Mouse (Mus musculus) right cerebral cortex, postnatal 14 days (tissue): ENCODE data around the gene Naf1.

ENCODE experiments used
- DNase-seq: peaks from one replicate; pipeline ENCODE4 v3.0.0; 2022

Naf1 gene

DNA sequence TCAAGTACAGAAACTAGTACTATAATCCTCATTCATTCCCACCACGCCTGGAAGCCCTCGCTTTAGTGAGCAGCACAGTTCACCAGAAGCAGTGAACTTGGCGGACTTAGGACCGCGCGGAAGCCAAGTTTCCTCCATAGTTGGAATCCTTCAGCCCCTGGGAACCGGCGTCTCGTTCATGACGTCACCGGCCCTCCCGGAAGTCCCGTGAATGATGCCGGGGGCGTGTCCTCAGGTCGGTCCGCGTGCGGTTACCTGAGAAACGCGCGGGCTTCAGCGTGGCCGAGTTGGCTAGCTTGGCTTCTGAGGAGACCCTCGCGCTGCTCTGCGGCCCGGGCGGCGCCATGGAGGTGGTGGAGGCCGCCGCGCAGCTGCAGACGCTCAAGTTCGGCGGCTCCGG lies at the start of gene Naf1:
Naf1 (plus strand) TSS at position 195 of the 400 bp plus-strand sequence.
- peak; percentile 95 for DNase-seq

DNA sequence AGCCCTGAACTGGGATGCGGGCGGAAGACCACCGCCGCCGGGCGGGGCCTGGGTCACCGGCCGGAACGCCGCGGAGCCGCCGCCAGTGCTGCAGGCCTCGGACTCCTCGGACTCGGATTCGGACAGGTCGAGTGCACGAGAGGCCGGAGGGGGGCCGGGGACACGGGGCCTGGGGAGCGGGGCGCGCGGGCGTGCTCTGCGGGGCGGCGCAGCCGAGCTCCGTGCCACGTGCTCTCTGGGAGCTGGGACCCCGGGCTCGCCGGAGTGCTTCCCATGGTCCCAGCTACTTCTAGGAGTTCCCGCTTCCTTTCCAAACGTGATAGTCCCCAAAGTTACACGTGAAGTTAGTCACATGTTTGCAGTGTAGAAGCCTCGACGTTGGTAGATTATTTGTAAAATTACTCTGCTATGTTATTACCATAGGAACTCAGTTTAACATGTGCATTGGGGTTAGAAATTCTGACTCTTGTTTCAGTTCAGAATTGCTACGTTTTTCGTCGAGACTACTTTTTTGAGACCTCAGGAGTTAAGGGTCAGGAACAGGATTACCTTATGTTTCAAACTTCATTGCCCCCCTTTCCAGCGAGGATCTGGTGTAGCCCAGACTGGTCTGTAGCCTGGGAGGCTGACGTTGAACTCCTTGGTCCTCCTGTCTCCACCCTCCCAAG lies 1.0 kb downstream of the Naf1 start:
- DNase-seq: peak; percentile 28

DNA sequence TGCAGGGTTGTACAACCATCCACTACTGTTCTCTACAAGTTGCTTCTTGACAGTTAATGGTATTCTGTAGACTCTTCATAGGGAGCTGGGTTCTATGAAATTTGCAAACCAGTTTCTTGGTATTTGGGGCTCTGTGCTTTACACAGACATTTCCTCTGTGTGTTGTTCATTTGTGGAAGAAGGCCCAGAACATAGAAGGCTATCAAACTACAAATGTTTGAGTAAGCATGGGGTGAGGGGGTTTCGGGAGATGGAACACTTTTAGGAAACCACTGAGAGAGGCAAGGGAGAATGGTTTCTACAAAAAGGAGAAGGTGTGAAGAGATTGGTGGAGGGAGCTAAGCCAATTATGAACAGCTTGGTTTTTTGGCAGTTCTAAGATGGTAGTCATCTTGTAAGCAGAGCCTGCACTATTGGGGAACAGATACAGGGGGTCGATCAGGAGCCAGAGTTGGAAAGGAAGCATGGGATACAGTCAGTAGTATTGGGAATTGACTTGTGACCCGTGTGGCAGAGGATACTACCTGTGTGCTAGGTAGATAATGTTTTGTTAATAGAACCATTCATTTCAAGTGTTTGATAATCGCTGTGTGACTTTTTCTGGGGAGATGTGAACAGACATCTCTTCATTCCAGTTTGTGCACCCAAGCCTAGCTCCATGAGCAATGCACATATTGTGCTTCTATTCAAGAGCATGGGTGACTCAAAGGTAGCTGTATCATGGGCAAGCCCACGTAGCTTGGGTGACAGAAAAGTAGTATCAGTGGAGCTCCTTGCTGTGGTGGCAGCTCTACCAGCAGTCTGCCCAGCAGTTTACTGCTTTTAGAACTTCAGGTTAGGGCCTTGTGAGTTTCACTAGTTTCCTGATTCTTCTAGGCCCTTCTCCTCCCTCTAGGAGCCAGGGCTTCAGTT lies 1.8 kb downstream of the Naf1 start:
- no peak for DNase-seq

DNA sequence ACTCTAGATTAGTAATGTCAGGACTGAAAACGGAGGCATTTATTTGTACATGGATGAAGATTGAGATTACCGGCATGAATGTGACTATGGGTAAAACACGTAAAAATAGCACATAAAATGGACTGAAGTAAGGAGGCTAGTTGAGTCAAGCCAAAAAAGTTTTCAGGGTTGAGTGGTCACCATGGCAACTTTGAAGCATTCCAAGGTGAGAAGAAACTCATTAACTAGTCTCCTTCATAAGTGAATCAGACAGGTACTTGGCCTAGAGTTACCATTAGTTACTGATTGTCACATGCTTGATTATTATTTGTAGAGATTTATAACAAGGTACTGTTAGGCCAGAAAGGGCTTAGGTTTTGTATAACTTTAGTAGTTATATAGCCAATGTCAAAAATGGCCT lies 3.7 kb downstream of the Naf1 start:
- no peak for DNase-seq

DNA sequence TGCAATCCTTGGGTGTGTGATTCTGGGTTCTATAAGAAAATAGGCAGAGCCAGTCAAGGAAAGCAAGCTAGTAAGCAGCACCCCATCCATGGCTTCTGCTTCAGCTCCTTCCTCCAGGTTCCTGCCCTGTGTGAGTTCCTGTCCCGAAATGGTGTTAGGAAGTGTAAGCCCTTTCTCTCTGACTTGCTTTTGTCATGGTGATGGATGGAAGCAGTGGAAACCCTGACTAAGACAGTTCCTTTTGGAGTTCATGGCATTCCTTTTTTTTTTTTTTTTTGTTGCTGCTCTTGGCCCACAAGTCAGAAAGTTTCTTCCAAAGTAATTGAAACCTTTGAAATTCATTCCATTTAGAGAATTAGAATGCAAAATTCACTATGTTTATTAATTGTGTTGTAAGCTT lies 5.1 kb downstream of the Naf1 start:
- no peak for DNase-seq

DNA sequence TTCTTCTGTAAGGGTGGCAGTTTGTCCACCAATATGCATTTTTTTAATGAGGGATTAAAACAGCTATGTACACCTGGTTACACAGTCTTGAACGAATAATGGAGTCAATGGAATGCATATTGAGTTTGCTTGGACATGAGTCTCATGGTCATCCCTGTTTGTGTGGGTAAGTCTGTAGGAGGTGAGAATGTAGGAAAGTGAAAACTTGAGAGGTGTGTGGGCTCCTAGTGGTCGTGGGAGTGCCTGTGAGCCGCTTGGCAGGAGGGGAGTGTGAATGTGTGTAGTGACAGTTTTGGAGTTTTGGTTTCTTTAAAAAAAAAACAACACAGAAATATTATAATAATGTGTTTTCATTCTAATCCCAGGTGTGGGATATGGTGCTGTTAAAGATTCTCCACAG lies 7.7 kb downstream of the Naf1 start:
- DNase-seq: no peak

GRCm38 (mm10) chr8:66869211-66869932 lies 9.4 kb downstream of the Naf1 start:
- DNase-seq: no peak

DNA sequence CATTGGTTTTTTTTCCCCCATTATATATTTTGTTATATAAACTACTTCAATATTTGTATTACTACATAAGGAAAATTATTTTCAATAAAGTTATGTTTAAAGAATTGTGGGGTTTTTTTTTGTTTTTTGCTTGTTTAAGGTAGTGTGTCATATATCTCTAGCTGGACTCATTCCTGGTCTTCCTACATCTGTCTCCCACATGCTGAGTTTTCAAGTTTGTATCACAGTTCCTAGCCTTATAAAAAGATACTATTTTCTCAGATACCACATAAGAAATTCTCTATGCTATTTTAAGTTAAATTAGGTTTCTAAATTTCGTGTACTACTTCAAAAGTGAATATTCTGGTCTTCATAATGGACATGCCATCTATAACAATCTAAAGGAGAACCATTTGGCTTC lies 23.8 kb downstream of the Naf1 start:
- DNase-seq: no peak

- no peak for DNase-seq
Observed at GRCm38 (mm10) chr8:66891879-66892278, 31.9 kb downstream of the Naf1 start.

GRCm38 (mm10) chr8:66905000-66905399 lies 45.0 kb downstream of the Naf1 start:
- no peak for DNase-seq

- no peak for DNase-seq
Observed at GRCm38 (mm10) chr8:66905557-66905956, 45.5 kb downstream of the Naf1 start.

- no peak for DNase-seq
Observed at GRCm38 (mm10) chr8:66906116-66906515, 46.1 kb downstream of the Naf1 start.

DNA sequence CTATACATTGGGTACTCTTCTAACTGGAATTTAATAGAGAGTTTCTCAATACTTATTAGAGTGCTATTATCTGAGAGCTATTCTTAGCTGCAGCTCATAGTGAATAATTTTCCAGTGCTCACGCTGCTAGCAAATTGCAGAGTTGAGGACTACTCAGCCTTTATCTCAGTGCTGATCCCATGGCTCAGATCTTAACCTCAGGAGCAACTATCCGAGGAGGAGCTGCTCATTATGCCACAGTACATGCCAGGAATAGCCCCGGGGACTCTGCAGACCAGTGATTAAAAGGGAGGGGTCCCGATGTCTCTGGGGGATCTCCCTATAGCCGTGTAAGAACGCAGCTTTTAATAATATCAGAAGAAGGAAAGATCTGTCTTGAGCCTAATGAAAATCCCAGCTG lies 50.7 kb downstream of the Naf1 start:
- no peak for DNase-seq

DNA sequence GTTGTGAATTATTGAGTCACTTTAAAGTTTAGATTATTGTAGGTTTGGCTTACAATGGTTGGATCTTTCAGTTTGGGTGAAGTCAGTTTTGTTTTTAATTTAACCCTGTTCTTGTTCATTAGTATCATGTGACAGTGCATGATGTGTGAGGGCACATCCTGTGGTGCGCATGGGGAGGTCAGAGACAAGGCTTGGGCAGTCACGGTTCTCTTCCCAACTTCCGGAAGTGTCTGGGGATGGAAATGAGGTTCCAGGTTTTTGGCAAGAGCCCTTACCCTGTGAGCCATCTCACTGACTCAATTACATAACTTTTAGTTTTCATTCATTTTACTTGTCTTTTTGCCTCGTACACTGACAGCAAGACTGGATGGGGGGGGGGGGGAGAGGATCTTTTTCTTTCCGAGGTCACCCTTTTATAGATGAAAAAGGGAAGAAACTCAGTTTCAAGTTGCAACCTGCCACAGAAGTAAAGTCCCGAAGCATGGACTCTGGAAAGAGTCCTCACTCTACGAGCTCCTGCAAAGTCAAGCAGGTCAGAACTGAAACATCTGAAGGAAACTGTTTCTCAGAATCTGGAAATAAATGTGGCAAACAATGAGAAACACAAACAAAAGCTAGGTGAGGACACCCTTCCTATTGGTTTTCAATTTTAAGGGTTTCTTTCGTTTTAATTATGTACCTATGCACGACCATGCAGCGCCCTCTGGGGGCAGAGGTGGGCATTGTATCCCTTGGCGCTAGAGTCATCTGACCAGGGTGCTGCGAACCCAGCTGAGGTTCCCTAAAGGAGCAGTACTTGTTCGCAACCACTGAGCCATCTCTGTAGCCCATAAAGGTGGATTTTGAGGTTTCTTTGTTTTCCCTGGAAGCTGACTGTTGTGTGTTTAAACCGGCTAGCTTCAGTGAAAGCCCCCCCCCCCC lies 53.9 kb downstream of the Naf1 start:
- no peak for DNase-seq

DNA sequence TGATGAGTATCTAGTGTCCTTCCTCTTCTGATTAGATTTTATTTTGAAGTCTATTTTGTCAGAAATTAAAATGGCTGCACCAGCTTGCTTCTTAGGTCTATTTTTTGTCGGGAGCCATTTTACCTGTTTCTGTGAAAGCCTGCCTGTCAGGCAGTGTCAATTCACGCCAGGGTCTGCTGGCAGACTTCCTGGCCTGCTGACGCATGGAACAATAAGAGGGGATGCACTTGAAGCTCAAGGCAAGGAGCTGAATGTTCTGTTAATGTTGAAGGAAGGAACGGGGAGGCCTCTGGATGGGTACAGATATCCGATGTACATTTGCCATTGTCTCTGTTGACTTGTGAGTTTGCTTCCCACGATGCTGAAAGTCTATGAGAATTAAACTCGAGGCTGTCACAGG lies 56.0 kb downstream of the Naf1 start:
- no peak for DNase-seq

GRCm38 (mm10) chr8:66917695-66918467 lies 57.9 kb downstream of the Naf1 start:
- no peak for DNase-seq

GRCm38 (mm10) chr8:66918471-66918870 lies 58.5 kb downstream of the Naf1 start:
- no peak for DNase-seq

GRCm38 (mm10) chr8:66933746-66934145 lies 73.7 kb downstream of the Naf1 start:
- no peak for DNase-seq

GRCm38 (mm10) chr8:66936236-66936635 lies 76.2 kb downstream of the Naf1 start:
- no peak for DNase-seq
